Mouse (Mus musculus): ENCODE measurements around the gene Sh3bp4. TPM values are rescaled to one million over a fixed set of nuclear protein-coding genes. Genes with fewer than 3 reads are reported as not detected.

The Sh3bp4 gene
- polyA plus RNA-seq, 1 experiment = 3.6 TPM

GRCm38 (mm10) chr1:89081371-89081770 is 11.2 kb downstream of the Sh3bp4 start:
- H3K27ac ChIP-seq (ENCODE audit: insufficient read depth, low read length) = no peak overlapping the region
- H3K36me3 ChIP-seq (ENCODE audit: control insufficient read depth, insufficient read depth, low read length) = no peaks in the 10 kb centered on the region
- TF ChIP-seq POLR2A (IDR thresholded peaks at IDR 0.05; ENCODE audit: low read depth, low read length) (no peak), CTCF (IDR thresholded peaks at IDR 0.05; ENCODE audit: extremely low read depth, insufficient read depth, insufficient read length, insufficient replicate concordance) (no peak)
- WGBS = 90% methylated on average over 4 of the region's 4 CpGs
- DNase-seq (ENCODE audit: low read depth in 1 of 2, low spot score in 2 of 2) = no peak
- no peaks in the 10 kb centered on the region; the same call in 1 of the 2 replicates for H3K4me1 ChIP-seq (ENCODE audit: control insufficient read depth, insufficient read depth, insufficient read length)
- H3K4me3 ChIP-seq (ENCODE audit: extremely low read depth, insufficient read depth, insufficient read length) = no peak overlapping the region
- H3K27me3 ChIP-seq (ENCODE audit: control insufficient read depth, insufficient read depth, low read length) = no peaks in the 10 kb centered on the region

- WGBS = 84% methylated on average over 14 of the region's 14 CpGs
- Histone ChIP-seq H3K27ac (ENCODE audit: insufficient read depth, low read length) (no peak overlapping the region), H3K27me3 (ENCODE audit: control insufficient read depth, insufficient read depth, low read length) (no peaks in the 10 kb centered on the region), H3K4me1 (ENCODE audit: control insufficient read depth, insufficient read depth, insufficient read length) (no peaks in the 10 kb centered on the region; the same call in 1 of the 2 replicates), H3K36me3 (ENCODE audit: control insufficient read depth, insufficient read depth, low read length) (no peaks in the 10 kb centered on the region), H3K4me3 (ENCODE audit: extremely low read depth, insufficient read depth, insufficient read length) (no peak overlapping the region)
- TF ChIP-seq CTCF (IDR thresholded peaks at IDR 0.05; ENCODE audit: extremely low read depth, insufficient read depth, insufficient read length, insufficient replicate concordance) (no peak), POLR2A (IDR thresholded peaks at IDR 0.05; ENCODE audit: low read depth, low read length) (no peak)
- no peak for DNase-seq (ENCODE audit: low read depth in 1 of 2, low spot score in 2 of 2)
Measured at GRCm38 (mm10) chr1:89082171-89082882, 12.1 kb downstream of the Sh3bp4 start.

- 86% methylated on average over 9 of the region's 9 CpGs for WGBS
- Histone ChIP-seq H3K4me1 (ENCODE audit: control insufficient read depth, insufficient read depth, insufficient read length) (no peaks in the 10 kb centered on the region), H3K36me3 (ENCODE audit: control insufficient read depth, insufficient read depth, low read length) (no peaks in the 10 kb centered on the region), H3K27ac (ENCODE audit: insufficient read depth, low read length) (no peak overlapping the region), H3K4me3 (ENCODE audit: extremely low read depth, insufficient read depth, insufficient read length) (no peak overlapping the region), H3K27me3 (ENCODE audit: control insufficient read depth, insufficient read depth, low read length) (no peaks in the 10 kb centered on the region)
- DNase-seq (ENCODE audit: low read depth in 1 of 2, low spot score in 2 of 2) = no peak
- TF ChIP-seq POLR2A (IDR thresholded peaks at IDR 0.05; ENCODE audit: low read depth, low read length) (no peak), CTCF (IDR thresholded peaks at IDR 0.05; ENCODE audit: extremely low read depth, insufficient read depth, insufficient read length, insufficient replicate concordance) (no peak)
Measured at GRCm38 (mm10) chr1:89086575-89087153, 16.4 kb downstream of the Sh3bp4 start.

- no peak for TF ChIP-seq CTCF (IDR thresholded peaks at IDR 0.05; ENCODE audit: extremely low read depth, insufficient read depth, insufficient read length, insufficient replicate concordance)
- no peak for TF ChIP-seq POLR2A (IDR thresholded peaks at IDR 0.05; ENCODE audit: low read depth, low read length)
- Histone ChIP-seq H3K4me1 (ENCODE audit: control insufficient read depth, insufficient read depth, insufficient read length) (no peaks in the 10 kb centered on the region), H3K27me3 (ENCODE audit: control insufficient read depth, insufficient read depth, low read length) (no peaks in the 10 kb centered on the region), H3K36me3 (ENCODE audit: control insufficient read depth, insufficient read depth, low read length) (no peaks in the 10 kb centered on the region), H3K4me3 (ENCODE audit: extremely low read depth, insufficient read depth, insufficient read length) (no peak overlapping the region), H3K27ac (ENCODE audit: insufficient read depth, low read length) (no peak overlapping the region)
- WGBS = 87% methylated on average over 10 of the region's 10 CpGs
- no peak for DNase-seq (ENCODE audit: low read depth in 1 of 2, low spot score in 2 of 2)
Measured at GRCm38 (mm10) chr1:89088144-89088543, 17.9 kb downstream of the Sh3bp4 start.

- no peak for TF ChIP-seq CTCF (IDR thresholded peaks at IDR 0.05; ENCODE audit: extremely low read depth, insufficient read depth, insufficient read length, insufficient replicate concordance)
- no peak for TF ChIP-seq POLR2A (IDR thresholded peaks at IDR 0.05; ENCODE audit: low read depth, low read length)
- Histone ChIP-seq H3K27me3 (ENCODE audit: control insufficient read depth, insufficient read depth, low read length) (no peaks in the 10 kb centered on the region), H3K27ac (ENCODE audit: insufficient read depth, low read length) (no peak overlapping the region), H3K4me1 (ENCODE audit: control insufficient read depth, insufficient read depth, insufficient read length) (no peaks in the 10 kb centered on the region), H3K36me3 (ENCODE audit: control insufficient read depth, insufficient read depth, low read length) (no peaks in the 10 kb centered on the region), H3K4me3 (ENCODE audit: extremely low read depth, insufficient read depth, insufficient read length) (no peak overlapping the region)
- 71% methylated on average over 3 of the region's 3 CpGs for WGBS
- no peak for DNase-seq (ENCODE audit: low read depth in 1 of 2, low spot score in 2 of 2)
Measured at GRCm38 (mm10) chr1:89088748-89089288, 18.6 kb downstream of the Sh3bp4 start.

- WGBS = 39% methylated on average over 21 of the region's 21 CpGs
- no peak for DNase-seq (ENCODE audit: low read depth in 1 of 2, low spot score in 2 of 2)
- H3K27me3 ChIP-seq (ENCODE audit: control insufficient read depth, insufficient read depth, low read length) = no peaks in the 10 kb centered on the region
- TF ChIP-seq POLR2A (IDR thresholded peaks at IDR 0.05; ENCODE audit: low read depth, low read length) (no peak), CTCF (IDR thresholded peaks at IDR 0.05; ENCODE audit: extremely low read depth, insufficient read depth, insufficient read length, insufficient replicate concordance) (no peak)
- H3K27ac ChIP-seq (ENCODE audit: insufficient read depth, low read length) = no peak overlapping the region
- no peaks in the 10 kb centered on the region for H3K36me3 ChIP-seq (ENCODE audit: control insufficient read depth, insufficient read depth, low read length)
- H3K4me1 ChIP-seq (ENCODE audit: control insufficient read depth, insufficient read depth, insufficient read length) = no peaks in the 10 kb centered on the region
- H3K4me3 ChIP-seq (ENCODE audit: extremely low read depth, insufficient read depth, insufficient read length) = no peak overlapping the region
Measured at GRCm38 (mm10) chr1:89089821-89090600, 19.8 kb downstream of the Sh3bp4 start.
